Mouse (Mus musculus) gastrocnemius, adult 2 months (tissue): ENCODE data around the gene Ggn. TPM values are rescaled to one million over a fixed set of nuclear protein-coding genes. Genes with fewer than 3 reads are reported as not detected.

ENCODE experiments used
- DNase-seq: peaks from one replicate; pipeline ENCODE4 v3.0.0; 2022
- H3K27ac ChIP-seq: fragments of 200-600 bp; 2 replicates; pipeline ENCODE4 v1.8.1; 2022; ENCODE audit warnings: mild to moderate bottlenecking
- H3K4me3 ChIP-seq: fragments of 200-600 bp; 2 replicates; pipeline ENCODE4 v1.8.1; 2022; ENCODE audit warnings: mild to moderate bottlenecking, moderate library complexity
- CTCF ChIP-seq: fragments of 200-600 bp; IDR thresholded peaks from 2 replicates; pipeline ENCODE4 v1.8.1; 2022; ENCODE audit warnings: antibody characterized with exemption, mild to moderate bottlenecking, moderate library complexity
- intact Hi-C: fragments of 180-260 bp; cut with DNase I; formaldehyde crosslinking; loops from one replicate; pipeline ENCODE4 v1.15.1; 2025
- total RNA-seq, 2 experiments: library from RNA; stranded (reverse); gene quantifications; 2 replicates each; pipeline ENCODE4 v1.2.3; 2021

Gene Ggn
- total RNA-seq, 2 experiments from 2014 or later, result 0.14 to 0.20 TPM

DNA sequence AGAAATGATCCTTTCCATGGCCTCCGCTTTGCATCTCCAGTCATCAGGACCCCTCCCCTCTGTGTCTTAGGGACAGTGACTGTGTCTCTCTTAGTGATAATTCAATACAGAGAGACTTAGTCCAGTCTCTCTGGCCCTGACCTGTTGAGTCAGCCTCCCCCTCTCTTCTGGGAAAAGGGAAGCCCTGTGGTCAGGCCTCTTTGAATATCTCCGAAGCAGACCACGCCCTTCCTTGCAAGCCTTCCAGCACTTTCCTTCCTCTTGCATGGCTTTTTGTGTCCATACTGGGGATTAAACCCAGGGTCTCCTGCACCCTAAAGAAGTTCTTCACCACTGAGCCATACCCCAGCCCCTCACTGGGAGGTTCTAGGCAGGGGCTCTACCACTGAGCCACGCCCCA is 26.0 kb upstream of the Ggn start:
- Histone ChIP-seq H3K27ac (no peak overlapping the region), H3K4me3 (no peak overlapping the region)
- intact Hi-C loops, result no loop called here
- TF ChIP-seq CTCF, result no peak
- no peak for DNase-seq

DNA sequence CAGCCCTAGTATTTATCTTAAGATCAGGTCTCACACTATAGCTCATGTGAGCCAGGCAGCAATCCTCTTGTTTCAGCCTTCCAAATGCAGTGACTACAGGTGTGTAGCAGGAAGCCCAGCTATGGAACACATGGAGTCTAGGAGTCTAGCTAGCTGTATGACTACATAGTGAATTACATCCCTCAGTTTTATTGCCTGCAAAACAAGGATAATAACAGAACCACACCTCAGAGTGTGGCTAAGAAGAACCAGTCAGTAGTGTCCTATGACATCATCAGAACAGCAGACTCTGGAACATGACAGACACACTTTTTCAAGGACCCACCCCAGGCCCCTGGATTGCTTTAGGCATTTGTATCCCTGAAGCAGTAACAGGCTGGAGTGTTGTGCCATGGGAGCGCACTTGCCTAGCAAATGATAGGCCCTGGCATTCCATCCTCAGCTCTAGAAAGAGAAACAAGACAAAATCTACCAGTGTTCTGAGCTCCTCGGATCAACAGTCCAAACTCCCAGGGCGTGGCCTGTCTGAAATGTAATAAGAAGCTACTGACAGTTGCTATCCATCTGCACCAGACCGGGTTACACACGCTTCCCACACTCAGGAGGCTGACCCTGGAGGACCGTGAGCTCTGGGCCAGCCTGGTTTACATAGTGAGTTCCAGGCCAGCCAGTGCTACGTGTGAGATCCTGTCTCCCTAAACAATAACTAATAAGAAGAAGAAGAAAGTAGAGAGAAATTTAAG is 23.2 kb upstream of the Ggn start:
- intact Hi-C loops, result no loop called here
- DNase-seq, result no peak
- no peak for TF ChIP-seq CTCF

DNA sequence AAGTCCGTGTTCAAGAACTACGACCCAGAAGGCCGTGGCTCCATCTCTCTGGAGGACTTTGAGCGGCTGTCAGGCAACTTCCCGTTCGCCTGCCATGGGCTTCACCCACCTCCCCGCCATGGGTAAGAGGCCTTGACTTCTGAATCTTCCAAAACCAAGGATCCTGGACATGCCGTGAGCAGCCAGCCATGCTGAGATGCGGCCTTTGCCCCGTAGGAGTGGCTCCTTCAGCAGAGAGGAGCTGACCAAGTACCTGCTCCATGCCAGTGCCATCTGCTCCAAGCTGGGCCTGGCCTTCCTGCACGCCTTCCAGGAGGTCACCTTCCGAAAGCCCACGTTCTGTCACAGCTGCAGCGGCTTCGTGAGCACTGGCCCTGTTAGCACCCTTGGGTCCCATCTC is 21.2 kb upstream of the Ggn start:
- intact Hi-C loops, result no loop called here
- no peak for DNase-seq

More for the DNA sequence above, 23.2 kb upstream of the Ggn start:
- no peak overlapping the region for H3K27ac ChIP-seq
- H3K4me3 ChIP-seq, result no peak overlapping the region

DNA sequence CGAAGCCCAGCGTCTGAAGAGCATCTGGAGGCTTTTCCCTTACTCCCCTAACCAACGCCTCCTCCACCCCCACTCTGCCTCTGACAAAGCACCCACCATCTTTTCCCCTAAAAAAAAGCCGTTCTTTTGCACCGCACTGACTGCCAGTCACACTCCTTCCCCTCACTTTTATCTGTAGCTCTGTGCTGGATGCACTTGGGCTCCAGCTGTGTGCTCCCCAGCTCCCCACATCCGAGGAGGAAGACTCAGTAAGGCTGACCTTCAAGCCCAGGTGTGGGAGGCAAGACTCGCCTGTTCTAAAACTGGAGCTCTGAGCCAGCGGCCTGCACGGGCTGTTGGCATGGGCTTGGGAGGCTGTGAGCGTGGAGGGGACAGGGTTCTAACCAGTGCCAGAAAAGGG is 18.5 kb upstream of the Ggn start:
- TF ChIP-seq CTCF, result no peak
- intact Hi-C loops, result no loop called here
- no peak for DNase-seq
- H3K4me3 ChIP-seq, result no peak overlapping the region
- H3K27ac ChIP-seq, result no peak overlapping the region

More for the DNA sequence above, 21.2 kb upstream of the Ggn start:
- Histone ChIP-seq H3K27ac (no peak overlapping the region), H3K4me3 (no peak overlapping the region)
- TF ChIP-seq CTCF, result no peak

DNA sequence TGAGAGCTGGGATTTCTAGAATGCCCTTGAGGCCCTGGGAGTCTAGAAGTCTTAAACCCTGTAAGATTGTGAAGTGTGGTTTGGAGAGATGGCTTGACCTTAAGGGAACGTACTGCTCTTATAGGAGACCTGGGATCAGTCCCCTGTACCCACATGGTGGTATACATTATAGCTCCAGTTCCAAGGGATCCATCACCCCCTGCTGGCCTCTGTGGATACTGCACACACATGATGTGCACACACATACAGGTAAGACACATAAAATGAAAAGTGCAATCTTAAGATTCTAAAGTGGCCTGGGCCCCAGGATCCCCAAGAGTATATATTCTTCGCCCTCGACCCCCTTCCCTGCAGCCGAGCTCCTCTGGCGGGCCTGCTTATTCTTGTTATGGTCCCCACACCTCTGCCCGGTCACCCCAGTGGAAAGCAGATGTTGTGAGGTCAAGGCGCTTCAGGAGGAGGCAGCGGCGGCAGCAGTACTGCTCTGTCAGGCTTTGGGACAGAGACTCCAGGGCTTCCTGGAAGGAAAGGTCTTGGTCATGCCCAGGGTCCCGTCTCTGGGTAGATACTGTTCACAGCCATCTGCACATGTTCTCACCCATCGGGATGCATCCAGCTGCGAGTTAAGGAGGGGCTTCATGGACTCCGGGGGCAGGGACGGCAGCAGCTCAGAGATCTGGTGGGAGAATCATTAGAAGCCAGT is 15.8 kb upstream of the Ggn start:
- TF ChIP-seq CTCF, result peak; percentile 28; the same call in 1 of the 2 replicates
- no peak overlapping the region for H3K27ac ChIP-seq
- no peak overlapping the region for H3K4me3 ChIP-seq
- DNase-seq, result no peak
- intact Hi-C loops, result no loop called here

DNA sequence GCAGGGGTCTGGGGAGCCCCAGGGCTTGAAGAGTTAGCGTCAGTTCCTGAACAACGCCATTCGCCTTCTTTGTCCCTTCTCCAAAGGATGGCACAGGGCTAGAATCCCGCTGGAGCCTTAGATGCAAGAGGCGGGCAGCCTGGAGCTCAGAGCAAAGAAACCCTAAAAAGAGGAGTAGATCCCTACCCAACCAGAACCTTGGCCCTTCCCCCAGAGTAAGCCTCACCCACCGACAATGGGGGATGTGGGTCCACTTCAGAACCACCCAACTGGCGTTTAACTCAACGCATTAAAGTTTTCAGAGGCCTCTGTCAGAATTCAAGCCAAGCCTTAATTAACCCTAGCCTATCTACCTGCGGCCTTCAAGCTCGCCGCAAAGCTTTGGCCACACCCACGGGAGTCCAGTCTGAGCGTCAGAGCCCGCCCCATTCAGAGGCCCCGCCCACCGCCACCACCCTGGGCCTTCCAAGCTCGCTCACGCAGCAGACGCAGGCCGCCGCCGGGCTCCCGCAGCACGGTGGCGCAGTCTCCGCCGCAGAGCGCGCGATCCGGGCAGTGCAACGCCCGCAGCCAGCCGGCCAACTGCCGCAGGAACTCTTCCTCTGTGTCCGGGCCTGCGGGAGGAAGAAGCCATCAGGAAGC is 14.7 kb upstream of the Ggn start:
- H3K27ac ChIP-seq, result peak overlapping the region; percentile 97
- intact Hi-C loops, result no loop called here
- peak; percentile 95 for DNase-seq
- peak; percentile 54 for TF ChIP-seq CTCF
- H3K4me3 ChIP-seq, result peak overlapping the region; percentile 93

DNA sequence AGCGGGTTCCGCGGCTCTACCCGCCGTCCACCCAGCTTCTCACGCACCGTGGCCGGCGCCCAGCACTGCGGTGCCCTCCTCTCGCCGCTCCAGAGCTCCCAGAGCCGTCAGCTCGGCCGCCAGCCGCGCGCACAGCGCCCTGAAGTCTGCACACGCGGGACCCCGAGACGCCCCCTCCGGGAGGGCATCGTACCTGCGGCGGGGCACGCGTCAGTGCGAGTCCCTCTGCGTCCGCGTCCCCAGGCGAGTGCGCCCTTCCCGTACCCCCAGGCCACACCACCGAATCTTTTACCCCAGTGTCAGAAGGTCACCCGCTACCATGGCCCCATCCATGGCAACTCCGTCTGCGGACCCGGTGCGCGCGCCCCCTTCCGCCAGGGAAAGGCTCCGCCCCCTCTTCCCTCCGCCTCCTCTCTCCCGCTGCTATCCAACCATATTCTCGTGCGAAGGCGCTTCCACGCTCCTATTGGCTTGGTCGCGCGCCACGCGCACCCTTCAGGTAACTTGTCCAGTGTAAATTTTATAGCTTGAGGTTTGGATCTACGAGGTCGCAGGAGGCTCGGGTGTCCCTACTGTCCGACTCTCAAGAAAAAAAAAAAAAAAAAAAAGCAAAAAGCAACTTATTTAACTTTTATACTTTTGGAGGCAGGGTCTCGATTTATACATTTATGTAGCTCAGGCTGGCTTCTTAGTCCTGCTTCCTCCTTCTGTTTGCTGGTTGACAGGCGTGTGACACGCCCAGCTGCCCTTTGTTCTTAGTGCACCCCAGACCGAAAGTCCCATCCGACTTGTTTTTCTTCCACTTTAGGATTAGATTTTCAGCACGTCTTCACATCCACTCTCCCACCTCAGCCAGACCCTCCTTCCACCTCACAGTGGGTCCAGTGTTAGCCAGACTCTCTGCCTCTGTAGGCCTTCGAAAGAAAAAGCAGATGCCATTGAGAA is 13.9 kb upstream of the Ggn start, which contains the start of gene Fam98c:
Gene Fam98c (minus strand): TSS at position 397 of the 945 bp plus-strand sequence.
- DNase-seq, result peak; percentile 90
- peak; percentile 48 for TF ChIP-seq CTCF
- H3K4me3 ChIP-seq, result peak within 1 kb of the TSS; percentile 93
- peak within 1 kb of the TSS; percentile 97 for H3K27ac ChIP-seq
- intact Hi-C loops, result no loop called here

DNA sequence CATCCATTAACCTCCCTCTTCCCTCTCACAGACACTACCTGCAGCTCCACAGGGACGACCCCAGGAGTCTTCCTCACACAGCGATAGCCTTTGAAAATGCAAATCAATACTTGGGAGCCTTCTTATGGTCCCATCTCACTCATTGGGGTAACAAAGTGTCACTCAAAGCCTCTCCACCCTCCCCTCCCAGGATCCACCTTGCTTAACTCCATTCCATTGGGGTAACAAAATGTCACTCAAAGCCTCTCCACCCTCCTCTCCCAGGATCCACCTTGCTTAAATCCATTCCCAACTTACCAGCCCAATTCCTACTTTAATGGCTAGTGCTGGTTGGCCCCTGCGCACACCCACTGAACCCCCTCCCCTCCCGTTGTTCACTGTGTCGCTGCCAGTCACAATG is 11.7 kb upstream of the Ggn start:
- intact Hi-C loops, result no loop called here
- no peak overlapping the region for H3K4me3 ChIP-seq
- TF ChIP-seq CTCF, result no peak
- no peak overlapping the region for H3K27ac ChIP-seq
- no peak for DNase-seq

DNA sequence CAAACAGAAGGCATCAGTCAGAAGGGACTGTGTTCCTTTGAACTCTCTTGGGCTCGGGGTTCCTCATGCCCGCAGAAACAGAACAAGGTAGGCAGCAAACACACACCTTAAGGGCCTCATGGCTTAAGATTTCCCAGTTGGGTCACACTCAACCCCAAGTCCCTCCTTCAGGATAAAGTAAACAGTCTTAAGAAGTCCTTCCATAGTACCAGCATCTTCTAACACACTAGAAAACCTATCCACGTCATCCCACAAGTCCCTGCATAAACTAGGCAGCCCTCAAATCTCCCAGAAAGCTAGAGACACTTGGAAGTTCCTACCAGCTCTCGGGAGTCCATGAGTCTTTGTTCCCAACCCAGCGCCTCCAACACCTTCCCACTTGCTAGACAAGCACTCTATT is 7.7 kb upstream of the Ggn start:
- Histone ChIP-seq H3K27ac (no peak overlapping the region; the same call in 1 of the 2 replicates), H3K4me3 (peak overlapping the region; percentile 33; the same call in 1 of the 2 replicates)
- DNase-seq, result no peak
- intact Hi-C loops, result no loop called here
- no peak for TF ChIP-seq CTCF

DNA sequence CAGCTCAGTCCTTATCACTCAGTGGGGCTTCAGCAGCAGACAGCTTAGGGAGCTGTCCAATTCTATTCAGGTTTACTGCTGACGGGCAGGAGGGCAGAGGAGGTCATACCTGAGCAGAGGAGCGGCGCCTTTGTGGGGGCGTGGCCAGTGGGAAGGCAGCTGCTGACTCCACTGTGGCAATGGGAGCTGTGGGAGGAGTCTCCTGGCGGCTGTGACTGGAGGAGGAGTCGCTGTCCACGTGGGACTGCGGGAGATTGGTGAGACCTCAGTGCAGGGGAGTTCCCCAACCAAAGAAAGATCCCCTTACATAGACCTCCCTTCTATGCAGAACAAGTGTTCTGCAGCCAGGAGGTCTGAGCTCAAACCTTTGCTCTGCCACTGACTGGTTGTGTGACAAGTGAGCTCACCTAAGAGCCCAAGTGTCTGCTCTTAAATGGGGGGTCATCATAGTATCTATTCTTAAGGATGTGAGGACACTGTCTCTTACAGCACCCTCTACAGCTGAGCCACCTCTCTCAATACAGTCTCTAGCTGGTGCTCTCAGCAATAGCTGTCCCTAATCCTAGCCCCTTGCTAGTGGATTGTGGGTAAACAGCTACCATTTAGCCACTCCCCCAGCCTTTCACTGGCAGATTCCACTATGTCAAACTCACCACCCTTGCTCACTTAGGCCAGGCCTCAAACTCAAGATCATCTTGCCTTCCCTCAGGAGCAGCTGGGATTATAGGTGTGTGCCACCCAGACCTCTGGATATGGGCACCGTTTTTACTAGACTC is 7.1 kb upstream of the Ggn start:
- Histone ChIP-seq H3K4me3 (peak overlapping the region; percentile 33), H3K27ac (peak overlapping the region; percentile 50; the same call in 1 of the 2 replicates)
- no peak for TF ChIP-seq CTCF
- DNase-seq, result peak; percentile 81
- intact Hi-C loops, result no loop called here

DNA sequence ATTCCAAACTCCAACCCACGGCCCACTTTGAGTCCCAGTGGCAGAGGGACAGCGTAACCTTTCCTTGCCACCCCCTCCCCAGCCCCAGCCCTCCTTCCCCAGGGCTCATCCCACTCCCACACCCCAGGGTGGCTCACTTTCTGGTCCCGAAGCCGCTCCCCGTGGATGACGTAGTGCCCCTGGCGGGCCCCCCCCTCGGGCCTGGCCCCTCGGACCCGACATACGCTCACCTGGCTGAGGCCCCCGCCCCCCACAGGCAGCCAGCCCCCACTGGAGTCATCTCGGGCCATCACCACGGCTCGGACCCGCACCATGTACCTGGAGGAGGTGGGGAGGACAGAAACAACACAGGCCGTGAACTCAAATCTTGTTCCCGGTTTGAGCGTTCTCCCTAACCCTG is 2.4 kb upstream of the Ggn start:
- no peak for TF ChIP-seq CTCF
- intact Hi-C loops, result no loop called here
- no peak overlapping the region for H3K4me3 ChIP-seq
- no peak overlapping the region for H3K27ac ChIP-seq
- DNase-seq, result no peak
